Mouse (Mus musculus) thymus, adult 2 months (tissue): ENCODE measurements around the gene Psma4.

ENCODE experiments used
- CTCF ChIP-seq: fragments of 200-500 bp; IDR thresholded peaks from 2 replicates; pipeline ENCODE4 v1.5.1; 2012; ENCODE audit warnings: mild to moderate bottlenecking, control low read depth, low read length, moderate library complexity, borderline replicate concordance; ENCODE audit not compliant: control insufficient read depth, poor library complexity, insufficient read depth; ENCODE audit errors: extremely low read depth
- POLR2A ChIP-seq: fragments of 200-500 bp; IDR thresholded peaks from 2 replicates; pipeline ENCODE4 v1.6.1; 2012; ENCODE audit warnings: mild to moderate bottlenecking, low read length, control low read depth, moderate library complexity; ENCODE audit not compliant: control insufficient read depth, poor library complexity, insufficient read depth; ENCODE audit errors: extremely low read depth

GRCm38 (mm10) chr9:54942071-54942470 lies 8.5 kb upstream of the Psma4 start:
- TF ChIP-seq POLR2A (no peak), CTCF (no peak)
